Mouse (Mus musculus): Measurements from ENCODE around the gene Cog6. TPM values are rescaled to one million over a fixed set of nuclear protein-coding genes. Genes with fewer than 3 reads are reported as not detected.
A peak's percentile ranks its signal among the peaks of the same experiment; 100 is the strongest.

Cog6 gene
- total and polyA plus RNA-seq, 2 experiments from 2014 or later = 28.0 to 37.2 TPM

DNA sequence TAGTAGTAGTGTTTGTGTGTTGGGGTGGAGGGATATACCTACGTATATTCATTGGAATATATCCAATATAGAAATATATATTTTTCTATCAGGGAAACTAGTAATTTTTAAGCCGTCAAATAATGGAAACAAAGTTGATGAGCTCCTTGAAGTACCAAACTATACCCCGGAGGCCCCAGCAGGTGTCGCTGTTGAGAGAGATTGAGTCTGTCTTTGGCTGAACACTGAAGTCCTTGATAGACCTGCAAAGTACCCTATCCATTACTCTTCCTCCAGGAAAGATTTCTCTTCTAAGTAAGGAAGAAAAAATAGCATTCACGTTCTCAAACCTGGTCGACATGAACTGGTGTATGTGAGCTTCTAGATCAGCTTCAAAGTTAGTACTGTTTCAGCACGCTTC is 12.0 kb upstream of the Cog6 start:
- WGBS = 23% methylated on average over 7 of the region's 7 CpGs

DNA sequence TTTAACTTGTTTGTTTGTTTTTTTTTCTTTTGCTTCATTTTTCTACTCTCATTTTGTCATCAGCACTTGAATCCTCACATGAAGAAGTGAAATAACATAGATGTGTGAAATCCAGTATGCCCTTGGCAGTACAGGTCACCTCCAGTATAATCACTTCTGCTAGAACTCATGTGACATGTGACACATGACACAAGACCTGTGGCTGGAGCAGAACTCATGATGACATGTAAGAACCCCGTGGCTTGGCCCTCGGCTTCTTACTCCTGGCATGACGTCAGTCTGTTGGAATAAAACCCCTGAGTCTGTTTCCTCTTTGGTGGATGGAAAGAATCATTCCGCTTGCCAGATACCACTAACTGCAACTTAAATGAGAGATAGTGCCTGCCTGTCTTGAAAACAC is 10.3 kb upstream of the Cog6 start:
- Histone ChIP-seq H3K36me3 (ENCODE audit: insufficient read depth, low read length) (no peaks in the 10 kb centered on the region), H3K4me2 (ENCODE audit: low read depth, low read length, poor library complexity, severe bottlenecking) (no peak overlapping the region), H3K27ac (ENCODE audit: low read depth, low read length) (no peak overlapping the region), H3K9me3 (ENCODE audit: low read length) (no peaks in the 10 kb centered on the region), H3K9ac (replicated peaks; ENCODE audit: low read length, poor library complexity, severe bottlenecking) (no peak overlapping the region), H3K4me3 (ENCODE audit: low read depth, low read length) (no peak overlapping the region), H3K27me3 (ENCODE audit: insufficient read depth, low read length) (no peaks in the 10 kb centered on the region), H3K4me1 (ENCODE audit: insufficient read depth, low read length) (no peaks in the 10 kb centered on the region)
- no peak for TF ChIP-seq CTCF (IDR thresholded peaks at IDR 0.05)
- DNase-seq (ENCODE audit: low spot score) (no peak), ATAC-seq (ENCODE audit: low FRiP score) (no peak)
- WGBS = 79% methylated on average over 4 of the region's 4 CpGs

More for the DNA sequence above, 12.0 kb upstream of the Cog6 start:
- peak; percentile 87 for TF ChIP-seq CTCF (IDR thresholded peaks at IDR 0.05)
- no peak overlapping the region for H3K4me2 ChIP-seq (ENCODE audit: low read depth, low read length, poor library complexity, severe bottlenecking)
- no peaks in the 10 kb centered on the region for H3K27me3 ChIP-seq (ENCODE audit: insufficient read depth, low read length)
- peak; percentile 84 for DNase-seq (ENCODE audit: low spot score)
- no peak overlapping the region for H3K4me3 ChIP-seq (ENCODE audit: low read depth, low read length)
- H3K36me3 ChIP-seq (ENCODE audit: insufficient read depth, low read length) = no peaks in the 10 kb centered on the region
- no peak for ATAC-seq (ENCODE audit: low FRiP score)
- no peaks in the 10 kb centered on the region for H3K9me3 ChIP-seq (ENCODE audit: low read length)
- H3K27ac ChIP-seq (ENCODE audit: low read depth, low read length) = no peak overlapping the region
- no peaks in the 10 kb centered on the region for H3K4me1 ChIP-seq (ENCODE audit: insufficient read depth, low read length)
- H3K9ac ChIP-seq (replicated peaks; ENCODE audit: low read length, poor library complexity, severe bottlenecking) = no peak overlapping the region

DNA sequence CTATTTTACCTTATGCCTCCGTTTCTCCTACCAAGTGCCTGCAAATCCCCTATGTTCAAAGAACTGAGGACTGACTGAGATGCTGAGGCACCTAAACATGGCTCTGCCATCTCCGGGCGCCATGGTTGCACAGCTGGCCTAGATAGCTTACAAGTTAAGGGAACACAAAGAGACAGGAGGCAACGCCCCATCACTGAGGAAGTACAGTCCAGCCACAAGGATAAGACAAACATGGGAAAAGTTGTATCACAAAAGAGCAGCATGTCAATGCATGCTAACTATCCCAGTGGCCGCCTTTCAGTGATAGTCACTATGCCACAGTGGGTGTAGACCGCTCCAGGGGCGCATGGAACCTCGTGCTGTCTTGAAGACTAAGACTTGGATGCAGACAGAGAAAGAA is 9.6 kb downstream of the Cog6 start:
- H3K4me1 ChIP-seq (ENCODE audit: insufficient read depth, low read length) = no peaks in the 10 kb centered on the region
- peaks cover 32% of the 10 kb centered on the region for H3K36me3 ChIP-seq (ENCODE audit: insufficient read depth, low read length)
- no peak overlapping the region for H3K4me2 ChIP-seq (ENCODE audit: low read depth, low read length, poor library complexity, severe bottlenecking)
- WGBS = 93% methylated on average over 8 of the region's 8 CpGs
- ATAC-seq (ENCODE audit: low FRiP score) (no peak), DNase-seq (ENCODE audit: low spot score) (no peak)
- H3K27ac ChIP-seq (ENCODE audit: low read depth, low read length) = no peak overlapping the region
- H3K4me3 ChIP-seq (ENCODE audit: low read depth, low read length) = no peak overlapping the region
- no peaks in the 10 kb centered on the region for H3K9me3 ChIP-seq (ENCODE audit: low read length)
- no peak for TF ChIP-seq CTCF (IDR thresholded peaks at IDR 0.05)
- no peak overlapping the region for H3K9ac ChIP-seq (replicated peaks; ENCODE audit: low read length, poor library complexity, severe bottlenecking)
- H3K27me3 ChIP-seq (ENCODE audit: insufficient read depth, low read length) = no peaks in the 10 kb centered on the region

DNA sequence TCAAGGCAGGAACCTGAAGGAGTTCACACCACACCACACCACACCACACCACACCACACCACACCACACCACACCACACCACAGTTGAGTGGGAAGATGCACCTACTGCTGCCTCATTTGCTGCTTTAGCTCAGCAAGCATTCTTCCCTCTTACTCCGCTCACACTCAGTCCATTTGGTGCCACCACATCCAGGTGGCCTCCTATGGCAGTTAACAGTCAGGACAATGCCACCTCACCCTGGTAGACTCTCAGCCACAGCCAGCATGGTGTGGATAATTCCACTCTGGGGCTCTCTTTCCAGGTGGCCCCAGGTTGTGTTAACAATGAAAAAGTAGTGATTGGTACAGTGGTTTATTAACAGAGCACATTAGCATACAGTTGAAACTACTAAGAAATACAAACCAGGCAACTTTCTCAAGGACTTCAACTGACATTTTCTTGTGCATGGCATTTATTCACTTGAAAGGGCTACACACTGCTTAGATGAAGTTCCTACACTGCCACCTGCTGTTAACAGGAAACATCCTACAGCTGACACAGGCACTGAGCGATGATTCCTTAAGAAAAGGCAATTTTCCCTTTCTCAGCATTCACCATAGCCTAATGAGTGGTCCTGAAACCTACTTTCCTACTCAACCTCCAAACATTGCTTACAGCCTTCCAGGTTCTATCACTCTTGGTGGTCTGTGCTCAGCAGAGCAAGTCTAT is 12.5 kb downstream of the Cog6 start:
- DNase-seq (ENCODE audit: low spot score) (peak; percentile 83), ATAC-seq (ENCODE audit: low FRiP score) (0 out of 2 replicates have a peak, but pooled peaks have one; percentile 52)

DNA sequence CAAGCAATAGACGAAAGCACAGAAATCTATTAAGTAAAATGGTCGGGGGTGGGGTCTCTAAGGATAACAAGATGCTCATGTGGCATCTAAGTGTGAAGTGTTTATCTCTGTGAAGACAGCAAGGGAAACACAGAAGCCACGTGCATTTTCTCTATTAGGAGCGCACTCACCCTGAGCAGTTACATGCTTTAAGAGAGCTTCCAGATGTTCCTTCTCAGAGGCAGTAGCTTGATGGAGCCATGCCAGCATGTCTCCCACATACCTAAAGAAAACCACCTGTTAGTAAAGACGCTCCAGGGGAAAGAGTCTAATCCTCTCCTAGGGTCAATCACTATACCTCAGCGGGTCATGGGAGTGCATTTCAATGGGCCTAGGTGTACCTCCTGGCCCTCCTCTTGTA is 15.0 kb downstream of the Cog6 start:
- ATAC-seq (ENCODE audit: low FRiP score) (no peak), DNase-seq (ENCODE audit: low spot score) (no peak)
- 76% methylated on average over 6 of the region's 6 CpGs for WGBS
- no peak overlapping the region for H3K27ac ChIP-seq (ENCODE audit: low read depth, low read length)
- no peaks in the 10 kb centered on the region for H3K9me3 ChIP-seq (ENCODE audit: low read length)
- no peaks in the 10 kb centered on the region for H3K27me3 ChIP-seq (ENCODE audit: insufficient read depth, low read length)
- H3K4me3 ChIP-seq (ENCODE audit: low read depth, low read length) = no peak overlapping the region
- no peak overlapping the region for H3K9ac ChIP-seq (replicated peaks; ENCODE audit: low read length, poor library complexity, severe bottlenecking)
- no peak for TF ChIP-seq CTCF (IDR thresholded peaks at IDR 0.05)
- H3K36me3 ChIP-seq (ENCODE audit: insufficient read depth, low read length) = peaks cover 61% of the 10 kb centered on the region
- no peaks in the 10 kb centered on the region for H3K4me1 ChIP-seq (ENCODE audit: insufficient read depth, low read length)
- H3K4me2 ChIP-seq (ENCODE audit: low read depth, low read length, poor library complexity, severe bottlenecking) = no peak overlapping the region

More for the DNA sequence above, 12.5 kb downstream of the Cog6 start:
- Histone ChIP-seq H3K4me1 (ENCODE audit: insufficient read depth, low read length) (no peaks in the 10 kb centered on the region), H3K36me3 (ENCODE audit: insufficient read depth, low read length) (peaks cover 55% of the 10 kb centered on the region), H3K4me2 (ENCODE audit: low read depth, low read length, poor library complexity, severe bottlenecking) (no peak overlapping the region), H3K9me3 (ENCODE audit: low read length) (no peaks in the 10 kb centered on the region), H3K27me3 (ENCODE audit: insufficient read depth, low read length) (no peaks in the 10 kb centered on the region), H3K9ac (replicated peaks; ENCODE audit: low read length, poor library complexity, severe bottlenecking) (no peak overlapping the region), H3K4me3 (ENCODE audit: low read depth, low read length) (no peak overlapping the region), H3K27ac (ENCODE audit: low read depth, low read length) (no peak overlapping the region)
- 69% methylated on average over 2 of the region's 2 CpGs for WGBS
- peak; percentile 87 for TF ChIP-seq CTCF (IDR thresholded peaks at IDR 0.05)

DNA sequence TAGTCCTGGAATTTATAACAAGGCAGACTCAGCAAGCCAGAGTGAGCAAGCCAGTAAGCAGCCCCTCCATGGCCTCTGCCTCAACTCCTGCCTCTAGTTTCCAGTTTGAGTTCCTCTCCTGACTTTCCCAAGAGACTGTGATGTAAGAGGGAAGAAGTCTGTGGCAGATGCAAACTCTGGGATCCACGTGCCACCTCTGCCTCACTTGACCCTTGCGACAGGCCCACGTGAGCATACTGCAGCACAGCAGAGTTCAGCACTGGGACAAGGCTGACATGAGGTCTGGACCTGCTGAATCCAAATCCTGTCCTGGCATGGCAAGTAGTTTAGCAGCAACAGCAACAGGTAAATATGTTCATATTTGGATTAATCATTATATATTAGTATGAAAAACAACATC is 17.0 kb downstream of the Cog6 start:
- H3K9me3 ChIP-seq (ENCODE audit: low read length) = no peaks in the 10 kb centered on the region
- H3K36me3 ChIP-seq (ENCODE audit: insufficient read depth, low read length) = peaks cover 65% of the 10 kb centered on the region
- no peak overlapping the region for H3K9ac ChIP-seq (replicated peaks; ENCODE audit: low read length, poor library complexity, severe bottlenecking)
- no peak overlapping the region for H3K4me2 ChIP-seq (ENCODE audit: low read depth, low read length, poor library complexity, severe bottlenecking)
- H3K4me1 ChIP-seq (ENCODE audit: insufficient read depth, low read length) = no peaks in the 10 kb centered on the region
- ATAC-seq (ENCODE audit: low FRiP score) = no peak
- 88% methylated on average over 3 of the region's 3 CpGs for WGBS
- no peak for DNase-seq (ENCODE audit: low spot score)
- H3K27ac ChIP-seq (ENCODE audit: low read depth, low read length) = no peak overlapping the region
- H3K4me3 ChIP-seq (ENCODE audit: low read depth, low read length) = no peak overlapping the region
- H3K27me3 ChIP-seq (ENCODE audit: insufficient read depth, low read length) = no peaks in the 10 kb centered on the region
- no peak for TF ChIP-seq CTCF (IDR thresholded peaks at IDR 0.05)
